Mouse (Mus musculus) hindbrain, embryonic 15.5 days (tissue): ENCODE measurements around the gene Gm9611. TPM values are rescaled to one million over a fixed set of nuclear protein-coding genes. Genes with fewer than 3 reads are reported as not detected.
"Not testable (repeated sequence)": the region's sequence is repeated elsewhere in the genome, so short reads cannot be mapped to it uniquely, and the experiment has no call there.

Source experiments
- ATAC-seq: fragments of 200-750 bp; cut with Nextera tagmentation; 2 replicates; pipeline ENCODE4 v1.8.0; 2017; ENCODE audit warnings: low read depth, moderate number of reproducible peaks, moderate TSS enrichment; ENCODE audit not compliant: low FRiP score
- H3K27ac ChIP-seq: fragments of 300-500 bp; sonication (generic); replicated peaks from 2 replicates; pipeline ENCODE4 v1.5.1; 2015; ENCODE audit warnings: mild to moderate bottlenecking, inconsistent platforms
- H3K27me3 ChIP-seq: fragments of 300-500 bp; sonication (generic); 2 replicates; pipeline ENCODE4 v1.6.1; 2015; ENCODE audit warnings: control low read depth, inconsistent platforms
- H3K36me3 ChIP-seq: fragments of 300-500 bp; sonication (generic); 2 replicates; pipeline ENCODE4 v1.6.1; 2015; ENCODE audit warnings: control low read depth, inconsistent platforms
- H3K4me1 ChIP-seq: fragments of 300-500 bp; sonication (generic); replicated peaks from 2 replicates; pipeline ENCODE4 v1.6.1; 2015; ENCODE audit warnings: control low read depth, inconsistent platforms
- H3K4me2 ChIP-seq: fragments of 300-500 bp; sonication (generic); 2 replicates; pipeline ENCODE4 v1.6.1; 2015; ENCODE audit warnings: moderate library complexity, mild to moderate bottlenecking, inconsistent platforms
- H3K4me3 ChIP-seq: fragments of 300-500 bp; sonication (generic); 2 replicates; pipeline ENCODE4 v1.5.1; 2015; ENCODE audit warnings: mild to moderate bottlenecking, inconsistent platforms
- H3K9ac ChIP-seq: fragments of 300-500 bp; sonication (generic); 2 replicates; pipeline ENCODE4 v1.6.1; 2015; ENCODE audit warnings: inconsistent platforms
- H3K9me3 ChIP-seq: fragments of 300-500 bp; sonication (generic); 2 replicates; pipeline ENCODE4 v1.6.1; 2016; ENCODE audit warnings: control low read depth, inconsistent platforms
- WGBS: fragments of 180-500 bp; shearing (Covaris S2); methylation state at CpG from one replicate; pipeline ENCODE4 v1.1.7; 2015; 5-methylcytosine and 5-hydroxymethylcytosine counted together
- microRNA-seq: library from miRNA; unstranded; fragments of <30 nt; microRNA quantifications from one replicate; pipeline ENCODE4, GENCODE M21; 2016
- polyA plus RNA-seq: library from polyadenylated mRNA; unstranded; fragments of >200 nt; fragmentation: Nextera tagmentation; extraction: Ambion mirVana; gene quantifications from 2 replicates; pipeline ENCODE4 v1.2.1, GENCODE M21; 2015

The Gm9611 gene
- polyA plus RNA-seq: not detected in 2 replicates

DNA sequence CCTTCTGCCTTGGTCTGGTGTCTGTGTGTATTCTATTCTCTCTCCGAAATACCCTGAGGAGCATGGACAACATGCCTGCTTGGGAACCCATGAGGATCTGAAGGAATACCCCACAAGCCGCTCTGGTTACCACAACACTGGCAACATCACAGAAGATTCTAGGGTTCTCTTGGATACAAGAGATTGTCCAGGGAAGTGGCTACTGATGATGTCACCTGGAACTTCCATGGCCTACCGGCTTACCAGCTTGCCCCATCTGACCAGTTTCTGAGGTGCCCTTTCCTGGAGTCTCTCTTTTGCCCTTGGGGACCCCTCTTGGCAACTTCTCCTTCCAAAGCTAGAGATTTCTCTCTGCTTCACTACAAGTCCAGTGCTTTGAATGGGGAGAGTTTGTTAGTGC is at the start of gene Gm9611:
TSS of gene Gm9611 (minus strand) at position 101 of the 400 bp plus-strand sequence.
- H3K27me3 ChIP-seq, H3K4me2 ChIP-seq, H3K36me3 ChIP-seq, H3K27ac ChIP-seq, H3K9ac ChIP-seq, H3K9me3 ChIP-seq, ATAC-seq, H3K4me1 ChIP-seq, H3K4me3 ChIP-seq: not testable (repeated sequence)
- WGBS: 83% methylated on average over 1 of the region's 3 CpGs

DNA sequence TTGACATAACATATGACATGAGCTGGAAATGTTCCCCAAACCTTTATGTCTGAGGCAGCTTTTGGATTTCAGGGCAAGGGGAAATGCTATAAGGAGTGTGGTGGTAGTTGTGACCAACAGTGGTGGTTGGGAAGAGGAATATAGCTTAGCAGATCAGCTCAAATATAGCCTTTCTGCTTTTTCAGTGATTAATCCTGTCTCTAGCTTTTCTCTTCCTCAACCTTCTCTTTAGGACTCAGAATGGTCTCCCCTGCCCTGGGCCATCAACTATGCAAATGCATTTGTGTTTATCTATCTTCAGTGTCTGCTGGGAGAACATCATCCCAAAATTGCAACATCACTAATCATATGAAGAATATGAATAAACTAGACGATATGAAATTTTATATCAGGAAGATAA is 12.8 kb upstream of the Gm9611 start, which contains the start of gene Gm7995:
TSS of gene Gm7995 (plus strand) at position 301 of the 400 bp plus-strand sequence.
- not testable (repeated sequence) for H3K4me1 ChIP-seq, H3K36me3 ChIP-seq, H3K9me3 ChIP-seq, H3K4me2 ChIP-seq, ATAC-seq, H3K27ac ChIP-seq, H3K9ac ChIP-seq, H3K4me3 ChIP-seq, H3K27me3 ChIP-seq
- WGBS: no CpG with 5 or more reads among the region's 1 CpGs

DNA sequence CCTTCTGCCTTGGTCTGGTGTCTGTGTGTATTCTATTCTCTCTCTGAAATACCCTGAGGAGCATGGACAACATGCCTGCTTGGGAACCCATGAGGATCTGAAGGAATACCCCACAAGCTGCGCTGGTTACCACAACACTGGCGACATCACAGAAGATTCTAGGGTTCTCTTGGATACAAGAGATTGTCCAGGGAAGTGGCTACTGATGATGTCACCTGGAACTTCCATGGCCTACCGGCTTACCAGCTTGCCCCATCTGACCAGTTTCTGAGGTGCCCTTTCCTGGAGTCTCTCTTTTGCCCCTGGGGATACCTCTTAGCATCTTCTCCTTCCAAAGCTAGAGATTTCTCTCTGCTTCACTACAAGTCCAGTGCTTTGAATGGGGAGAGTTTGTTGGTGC is 37.2 kb downstream of the Gm9611 start, which contains the start of gene Gm17026:
TSS of gene Gm17026 (minus strand) at position 101 of the 400 bp plus-strand sequence.
- not testable (repeated sequence) for H3K9ac ChIP-seq, H3K36me3 ChIP-seq, ATAC-seq, H3K4me3 ChIP-seq, H3K27me3 ChIP-seq, H3K4me2 ChIP-seq, H3K4me1 ChIP-seq, H3K9me3 ChIP-seq, H3K27ac ChIP-seq
- 100% methylated on average over 1 of the region's 3 CpGs for WGBS

Small RNAs within 50 kb of the gene (microRNA-seq; reads per million reads assigned to microRNA genes)
- gene Gm25208: not detected
- not detected for gene Gm25892

Other genes starting within 250 kb of the Gm9611 start
- gene Gm7951, start 180.0 kb downstream of the Gm9611 start, polyA plus RNA-seq: not detected in 2 replicates
- gene Gm17027, start 134.7 kb downstream of the Gm9611 start, polyA plus RNA-seq: not detected in 2 replicates
- not detected in 2 replicates for gene Gm3573, start 106.6 kb downstream of the Gm9611 start, polyA plus RNA-seq
- not detected in 2 replicates for gene Gm17026, start 37.3 kb downstream of the Gm9611 start, polyA plus RNA-seq
- gene Gm7995, start 12.9 kb upstream of the Gm9611 start, polyA plus RNA-seq: not detected in 2 replicates
- gene Gm8005, start 142.3 kb upstream of the Gm9611 start, polyA plus RNA-seq: not detected in 2 replicates
- not detected in 2 replicates for gene Gm8011, start 166.5 kb upstream of the Gm9611 start, polyA plus RNA-seq
- gene Gm8020, start 205.0 kb upstream of the Gm9611 start, polyA plus RNA-seq: not detected in 2 replicates
- not detected in 2 replicates for gene Gm8024, start 226.9 kb upstream of the Gm9611 start, polyA plus RNA-seq